Mouse (Mus musculus): ENCODE data around the gene Zhx3. TPM values are rescaled to one million over a fixed set of nuclear protein-coding genes. Genes with fewer than 3 reads are reported as not detected.
A peak's percentile ranks its signal among the peaks of the same experiment; 100 is the strongest.

Gene Zhx3
- total RNA-seq, 2 experiments from 2014 or later = 43.4 to 44.8 TPM

- DNase-seq = no peak
- intact Hi-C loops (cut with DNase I; ENCODE audit: low total_unique reads) = no loop called here
Measured at GRCm38 (mm10) chr2:160840838-160841237, 32.0 kb downstream of the Zhx3 start.

DNA sequence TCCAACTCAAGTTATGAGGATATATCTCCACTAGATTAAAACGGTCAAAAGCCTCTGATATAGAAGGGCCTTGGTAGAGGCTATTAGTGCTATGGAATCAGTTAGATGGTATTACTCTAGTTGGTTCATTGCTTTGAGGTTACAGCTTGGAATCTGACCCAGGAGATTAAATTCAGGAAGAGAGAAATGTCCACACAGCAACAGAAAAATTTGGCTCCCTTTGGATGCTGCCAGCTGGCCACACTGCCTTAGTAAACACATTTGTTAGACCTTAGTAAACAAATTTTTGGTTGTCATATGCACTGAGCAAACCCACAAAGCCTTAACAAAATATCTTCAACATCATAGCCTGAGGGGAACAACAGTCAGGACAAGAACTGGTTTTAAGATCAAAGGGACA, 62.0 kb downstream of the Zhx3 start:
- DNase-seq = no peak
- intact Hi-C loops (cut with DNase I; ENCODE audit: low total_unique reads) = no loop called here

DNA sequence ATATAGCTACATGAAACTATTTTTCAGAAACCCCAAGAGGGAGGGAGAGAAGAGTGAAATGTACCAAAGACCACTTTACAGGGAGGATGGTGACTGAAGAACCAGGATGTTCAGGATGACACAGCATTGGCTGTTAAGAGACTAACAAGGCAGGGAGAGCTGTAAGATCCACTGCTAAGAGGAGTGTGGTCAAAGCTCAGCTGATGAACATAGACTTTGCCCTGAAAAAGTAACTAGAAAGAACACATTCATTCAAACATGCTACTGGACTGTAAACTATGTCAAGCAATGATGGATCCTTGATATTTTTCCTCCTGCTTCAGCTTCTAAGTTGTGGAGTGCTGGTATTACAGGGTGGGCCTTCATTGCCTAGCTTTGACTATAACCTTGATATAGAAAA, 62.4 kb downstream of the Zhx3 start:
- no peak for DNase-seq
- intact Hi-C loops (cut with DNase I; ENCODE audit: low total_unique reads) = no loop called here

- peak; percentile 49 for DNase-seq
- intact Hi-C loops (cut with DNase I; ENCODE audit: low total_unique reads) = no loop called here
Measured at GRCm38 (mm10) chr2:160806091-160806521, 66.7 kb downstream of the Zhx3 start.

GRCm38 (mm10) chr2:160804794-160805527, 67.8 kb downstream of the Zhx3 start:
- DNase-seq = no peak
- intact Hi-C loops (cut with DNase I; ENCODE audit: low total_unique reads) = no loop called here

DNA sequence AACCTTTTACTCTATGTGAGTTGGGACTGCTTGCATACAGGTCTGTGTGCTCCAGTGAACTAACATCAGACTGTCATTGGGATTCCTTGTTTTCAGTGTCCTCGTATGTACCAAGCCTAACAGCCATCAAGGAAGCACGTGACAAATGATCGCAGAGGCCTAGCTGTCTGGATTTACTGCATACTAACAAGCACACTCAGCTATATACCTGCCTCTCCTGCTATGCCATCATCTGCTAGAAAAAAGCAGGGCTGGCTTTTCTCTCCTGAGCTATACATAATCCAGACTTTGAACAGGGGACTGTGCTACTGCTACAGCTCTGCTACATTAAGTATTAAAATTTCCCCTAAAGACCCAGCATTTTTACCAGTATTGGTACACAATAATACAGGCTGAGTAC, 70.5 kb downstream of the Zhx3 start:
- intact Hi-C loops (cut with DNase I; ENCODE audit: low total_unique reads) = no loop called here
- DNase-seq = no peak

- intact Hi-C loops (cut with DNase I; ENCODE audit: low total_unique reads) = no loop called here
- no peak for DNase-seq
Measured at GRCm38 (mm10) chr2:160800967-160801366, 71.8 kb downstream of the Zhx3 start.

DNA sequence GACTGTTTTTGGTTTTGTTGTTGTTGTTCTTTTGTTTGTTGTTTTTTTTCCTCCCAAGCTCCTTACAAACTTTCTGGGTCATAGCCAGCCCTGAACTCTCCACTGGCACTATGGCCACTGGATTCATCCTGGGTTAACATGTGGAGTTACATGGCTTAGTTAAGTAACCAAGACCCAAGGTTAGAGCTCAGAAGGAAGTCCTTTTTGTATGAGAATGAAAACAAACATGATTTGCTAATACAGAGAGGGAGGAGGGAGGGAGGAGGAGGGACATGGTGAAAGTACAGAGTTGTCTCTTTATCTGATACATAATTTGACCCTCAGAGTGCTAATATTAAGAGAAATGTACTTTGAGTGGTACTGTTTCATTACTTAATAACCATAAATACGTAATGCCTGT, 74.6 kb downstream of the Zhx3 start:
- DNase-seq = no peak
- intact Hi-C loops (cut with DNase I; ENCODE audit: low total_unique reads) = no loop called here

- intact Hi-C loops (cut with DNase I; ENCODE audit: low total_unique reads) = no loop called here
- peak; percentile 74 for DNase-seq
Measured at GRCm38 (mm10) chr2:160796973-160797372, 75.8 kb downstream of the Zhx3 start.

DNA sequence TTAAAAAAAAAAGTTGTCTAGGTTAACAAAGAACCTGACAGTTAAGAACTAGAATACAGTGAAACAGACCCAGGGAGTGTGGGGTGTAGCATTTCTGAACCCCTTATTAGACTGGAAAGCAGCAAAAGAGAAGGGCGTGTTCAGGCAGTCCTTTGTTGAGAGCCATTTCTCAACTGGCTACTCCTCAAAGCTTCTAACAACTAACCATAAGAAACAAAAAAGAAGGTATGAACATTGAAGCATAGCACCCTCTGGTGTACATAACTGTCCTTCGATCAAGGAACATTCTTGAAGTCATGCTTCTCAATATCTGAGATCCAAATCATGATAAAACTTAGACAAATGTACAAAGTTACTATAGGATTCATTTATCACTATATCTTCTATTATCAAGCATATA, 79.7 kb downstream of the Zhx3 start:
- intact Hi-C loops (cut with DNase I; ENCODE audit: low total_unique reads) = no loop called here
- DNase-seq = no peak

DNA sequence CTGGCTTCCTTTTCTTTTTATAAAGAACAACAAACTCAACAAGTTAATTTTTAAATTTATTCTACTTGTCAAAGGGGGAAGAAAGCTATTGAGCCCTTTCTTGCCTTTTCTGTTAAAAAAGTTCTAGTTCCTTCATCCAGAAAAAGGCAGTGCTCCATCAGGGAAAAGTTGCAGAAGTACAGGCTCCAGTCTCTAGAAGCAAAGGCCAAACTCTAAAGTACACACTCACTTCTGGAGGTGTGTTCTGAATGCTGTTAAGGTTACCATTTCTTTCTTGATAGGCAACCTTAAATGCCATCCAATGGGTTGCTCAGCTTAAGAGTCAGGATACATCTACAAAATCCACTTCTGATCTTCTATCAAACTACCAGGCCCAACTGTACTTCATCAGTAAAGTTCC, 83.1 kb downstream of the Zhx3 start:
- DNase-seq = no peak
- intact Hi-C loops (cut with DNase I; ENCODE audit: low total_unique reads) = no loop called here

GRCm38 (mm10) chr2:160789046-160789445, 83.8 kb downstream of the Zhx3 start:
- no peak for DNase-seq
- intact Hi-C loops (cut with DNase I; ENCODE audit: low total_unique reads) = no loop called here

GRCm38 (mm10) chr2:160786333-160786732, 86.5 kb downstream of the Zhx3 start:
- intact Hi-C loops (cut with DNase I; ENCODE audit: low total_unique reads) = no loop called here
- DNase-seq = no peak

DNA sequence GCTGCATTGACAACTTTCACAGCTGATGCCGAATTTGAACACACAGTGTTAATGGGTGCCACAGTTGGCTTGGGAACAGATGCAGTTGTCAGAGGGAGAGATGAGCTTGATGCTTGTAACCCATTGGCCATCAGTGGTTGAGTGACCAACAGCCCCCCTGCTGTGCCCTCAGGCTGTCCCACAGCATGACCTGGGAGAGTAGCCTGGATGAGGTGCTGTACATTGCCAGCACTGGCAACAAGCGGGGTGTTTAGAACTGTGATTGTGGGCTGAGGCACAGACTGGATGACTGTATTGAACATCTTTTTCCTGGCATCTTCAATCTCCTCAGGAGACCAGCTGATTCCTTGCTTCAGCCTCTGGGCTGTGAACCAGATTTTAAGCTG, 92.0 kb downstream of the Zhx3 start:
- DNase-seq = no peak
- intact Hi-C loops (cut with DNase I; ENCODE audit: low total_unique reads) = no loop called here

- intact Hi-C loops (cut with DNase I; ENCODE audit: low total_unique reads) = no loop called here
- no peak for DNase-seq
Measured at GRCm38 (mm10) chr2:160780154-160780833, 92.5 kb downstream of the Zhx3 start.

DNA sequence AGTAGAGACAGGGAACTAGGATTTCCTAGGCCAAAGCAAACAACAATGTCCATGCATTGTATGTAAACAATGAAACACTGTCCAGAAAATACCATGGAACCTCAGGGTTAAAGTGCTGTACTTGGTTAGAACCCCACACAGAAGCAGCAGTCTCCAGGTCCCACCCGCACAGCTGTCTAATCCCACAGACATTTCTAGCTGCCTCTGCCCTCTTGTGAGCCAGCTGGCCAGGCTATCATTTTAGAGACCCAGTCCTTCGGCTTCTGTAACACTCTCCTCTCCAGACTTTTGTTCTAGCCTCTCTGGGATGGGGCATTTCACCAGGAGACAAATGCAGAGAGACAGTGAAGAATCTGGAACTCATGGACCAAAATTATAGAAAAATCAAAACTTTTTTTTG, 94.8 kb downstream of the Zhx3 start:
- no peak for DNase-seq
- intact Hi-C loops (cut with DNase I; ENCODE audit: low total_unique reads) = no loop called here

- DNase-seq = no peak
- intact Hi-C loops (cut with DNase I; ENCODE audit: low total_unique reads) = no loop called here
Measured at GRCm38 (mm10) chr2:160771325-160772276, 101.2 kb downstream of the Zhx3 start.

- intact Hi-C loops (cut with DNase I; ENCODE audit: low total_unique reads) = no loop called here
- DNase-seq = no peak
Measured at GRCm38 (mm10) chr2:160770871-160771270, 101.9 kb downstream of the Zhx3 start.

- no peak for DNase-seq
- intact Hi-C loops (cut with DNase I; ENCODE audit: low total_unique reads) = no loop called here
Measured at GRCm38 (mm10) chr2:160770409-160770808, 102.4 kb downstream of the Zhx3 start.

DNA sequence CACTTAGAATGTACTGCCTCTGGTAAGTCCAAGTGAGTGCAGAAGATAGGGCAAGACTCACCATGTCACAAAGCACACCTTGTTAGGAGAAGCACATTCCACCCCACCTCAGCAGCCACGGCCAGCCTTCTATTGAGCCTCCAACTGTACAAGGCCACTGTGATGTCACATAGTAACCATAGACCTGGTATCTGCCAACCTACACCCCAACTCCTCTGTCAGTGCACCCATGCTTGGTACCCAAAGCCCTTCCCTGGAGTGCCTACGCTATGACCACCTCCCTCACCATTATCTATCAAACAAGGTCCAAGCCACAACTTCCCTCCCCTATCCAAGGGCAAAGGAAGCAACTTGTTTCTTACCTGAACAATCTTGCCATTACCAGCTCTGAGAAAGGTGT, 103.8 kb downstream of the Zhx3 start:
- DNase-seq = no peak
- intact Hi-C loops (cut with DNase I; ENCODE audit: low total_unique reads) = no loop called here
